Mouse (Mus musculus): ENCODE data around the gene Zfp423.

- TF ChIP-seq CTCF (IDR thresholded peaks at IDR 0.05; ENCODE audit: borderline replicate concordance, control insufficient read depth, extremely low read depth, insufficient read depth, low read length, poor library complexity) = no peak
- no peak for TF ChIP-seq POLR2A (IDR thresholded peaks at IDR 0.05; ENCODE audit: control insufficient read depth, extremely low read depth, insufficient read depth, low read length, poor library complexity)
These were observed 98.5 kb downstream of the Zfp423 start for GRCm38 (mm10) chr8:87860905-87861304.
